Mouse (Mus musculus): ENCODE results near the gene Zfp617. TPM values are rescaled to one million over a fixed set of nuclear protein-coding genes. Genes with fewer than 3 reads are reported as not detected.

The Zfp617 gene
- total RNA-seq, 1 experiment from 2014 or later, result 17.3 TPM

Other genes starting within 250 kb of the Zfp617 start
- gene Unc13a, start 236.9 kb upstream of the Zfp617 start, total RNA-seq (2017), result 0.21 to 0.97 TPM (median 0.29 TPM) in 3 replicates
- gene Jak3, start 232.3 kb upstream of the Zfp617 start, total RNA-seq (2017), result 7.1 to 25.6 TPM (median 11.2 TPM) in 3 replicates
- 14.1 TPM in 1 of 3 replicates, not detected in the others for gene Insl3, start 219.4 kb upstream of the Zfp617 start, total RNA-seq (2017)
- 0.29 to 0.75 TPM in 2 of 3 replicates, not detected in the other for gene B3gnt3, start 206.8 kb upstream of the Zfp617 start, total RNA-seq (2017)
- gene Fcho1, start 182.9 kb upstream of the Zfp617 start, total RNA-seq (2017), result 17.3 to 92.4 TPM (median 17.6 TPM) in 3 replicates
- 9.5 to 30.7 TPM (median 18.6 TPM) in 3 replicates for gene Zfp709, start 26.6 kb upstream of the Zfp617 start, total RNA-seq (2017)
- 4.1 to 7.5 TPM (median 7.5 TPM) in 3 replicates for gene Zfp882, start within 50 bp of the Zfp617 start, total RNA-seq (2017)
- 14.6 to 36.2 TPM (median 26.4 TPM) in 3 replicates for gene Zfp961, start 42.4 kb downstream of the Zfp617 start, total RNA-seq (2017)
- gene Cyp4f18, start 101.0 kb downstream of the Zfp617 start, total RNA-seq (2017), result 153 to 273 TPM (median 260 TPM) in 3 replicates
- not detected in 3 replicates for gene Olfr372, start 132.6 kb downstream of the Zfp617 start, total RNA-seq (2017)
- not detected in 3 replicates for gene Olfr373, start 174.5 kb downstream of the Zfp617 start, total RNA-seq (2017)
- gene Olfr374, start 198.4 kb downstream of the Zfp617 start, total RNA-seq (2017), result 0.21 to 0.49 TPM in 2 of 3 replicates, not detected in the other
- 902 to 973 TPM (median 947 TPM) in 3 replicates for gene Tpm4, start 226.3 kb downstream of the Zfp617 start, total RNA-seq (2017)